33 mouse cellular contexts compared by ENCODE assay signal in the genomic region with DNA sequence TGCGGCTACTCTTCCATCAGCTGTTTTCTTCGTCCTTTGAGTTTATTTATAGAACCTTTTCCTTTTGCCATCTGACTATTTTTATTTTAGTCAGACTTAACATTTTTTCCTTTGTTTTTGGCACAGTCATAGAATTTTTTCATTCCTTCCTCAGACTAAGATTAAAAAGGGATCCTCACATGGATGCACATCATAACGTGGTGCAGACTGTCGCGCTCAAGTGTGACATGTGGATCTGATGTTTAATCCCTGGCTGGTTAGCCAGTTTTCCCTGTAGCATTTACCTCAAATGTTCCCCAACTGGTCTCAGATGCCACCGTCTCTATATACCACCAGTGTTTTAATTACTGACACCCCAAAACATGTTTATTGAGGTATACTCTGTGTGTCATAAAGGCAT.
"Had no signal": no experiment of that assay in that cellular context is flagged by ENCODE, and none has a peak within 500 bp of the region (broad histone marks: within the 10 kb centered on the region; RNA-seq: fewer than 3 reads in every experiment).

No protein-coding gene starts in this region.

- H3K9me3 ChIP-seq: heart, embryonic 12.5 days; heart, embryonic 13.5 days; heart, embryonic 15.5 days; hindbrain, embryonic 10.5 days; hindbrain, embryonic 12.5 days; hindbrain, embryonic 13.5 days; hindbrain, embryonic 15.5 days; intestine, embryonic 15.5 days; kidney, embryonic 15.5 days had no signal

- H3K4me3 ChIP-seq: heart, embryonic 12.5 days; heart, embryonic 13.5 days; heart, embryonic 15.5 days; hindbrain, embryonic 10.5 days; hindbrain, embryonic 12.5 days; hindbrain, embryonic 13.5 days; hindbrain, embryonic 15.5 days; intestine, embryonic 15.5 days; kidney, embryonic 15.5 days; layer of hippocampus, adult 2 months; left cerebral cortex, adult 2 months had no signal

- H3K27me3 ChIP-seq: heart, embryonic 12.5 days; heart, embryonic 13.5 days; heart, embryonic 15.5 days; hindbrain, embryonic 12.5 days; hindbrain, embryonic 13.5 days; hindbrain, embryonic 15.5 days; intestine, embryonic 15.5 days; kidney, embryonic 15.5 days had no signal

- H3K9ac ChIP-seq: heart, embryonic 12.5 days; heart, embryonic 13.5 days; heart, embryonic 15.5 days; hindbrain, embryonic 12.5 days; hindbrain, embryonic 13.5 days; hindbrain, embryonic 14.5 days; hindbrain, embryonic 15.5 days; intestine, embryonic 15.5 days; kidney, embryonic 15.5 days had no signal

- H3K36me3 ChIP-seq: heart, embryonic 12.5 days; heart, embryonic 13.5 days; heart, embryonic 15.5 days; hindbrain, embryonic 10.5 days; hindbrain, embryonic 12.5 days; hindbrain, embryonic 13.5 days; hindbrain, embryonic 15.5 days; intestine, embryonic 15.5 days; kidney, embryonic 15.5 days had no signal

- H3K4me1 ChIP-seq: heart, embryonic 15.5 days; hindbrain, embryonic 10.5 days; hindbrain, embryonic 12.5 days; hindbrain, embryonic 13.5 days; hindbrain, embryonic 15.5 days; intestine, embryonic 15.5 days; kidney, embryonic 15.5 days had no signal

- H3K27ac ChIP-seq: heart, embryonic 13.5 days; heart, embryonic 15.5 days; hindbrain, embryonic 10.5 days; hindbrain, embryonic 12.5 days; hindbrain, embryonic 13.5 days; hindbrain, embryonic 14.5 days; hindbrain, embryonic 15.5 days; hindbrain, postnatal 0 days; intestine, embryonic 15.5 days; kidney, embryonic 15.5 days; kidney, postnatal 0 days; layer of hippocampus, adult 2 months; left cerebral cortex, adult 2 months had no signal

- DNase-seq: heart, postnatal 10 days; heart, postnatal 14 days; heart, postnatal 36 days; heart, postnatal 4 days; kidney, adult 11 months; kidney, adult 18-20 months; kidney, adult 2 months; kidney, adult 8-10 months; kidney, adult 9 months; kidney, postnatal 10 days; kidney, postnatal 14 days; kidney, postnatal 36 days; kidney, postnatal 4 days; layer of hippocampus, adult 9-11 months; layer of hippocampus, postnatal 36 days had no signal

- ATAC-seq: hindbrain, embryonic 16.5 days; hindbrain, postnatal 0 days; inflammation-experienced regulatory T-cells, adult 6 months; intestine, embryonic 15.5 days; intestine, embryonic 16.5 days; intestine, postnatal 0 days had no signal

- H3K4me2 ChIP-seq: heart, embryonic 12.5 days; heart, embryonic 13.5 days; heart, embryonic 15.5 days; hindbrain, embryonic 12.5 days; hindbrain, embryonic 13.5 days; hindbrain, embryonic 14.5 days; hindbrain, embryonic 15.5 days; intestine, embryonic 15.5 days; kidney, embryonic 15.5 days had no signal
